Mouse (Mus musculus): ENCODE data around the gene Tmed11. TPM values are rescaled to one million over a fixed set of nuclear protein-coding genes. Genes with fewer than 3 reads are reported as not detected.
"Not testable (repeated sequence)": the region's sequence is repeated elsewhere in the genome, so short reads cannot be mapped to it uniquely, and the experiment has no call there.

Gene Tmed11
- total RNA-seq (2021) = not detected
- long read RNA-seq, experiment 1 = 0 reads
- long read RNA-seq, experiment 2 = 0 reads

GRCm38 (mm10) chr5:108795263-108795662 is at the start of gene Tmed11:
Tmed11 (minus strand) TSS chr5:108795363.
- not testable (repeated sequence) for DNase-seq (ENCODE audit: low spot score)

- DNase-seq (ENCODE audit: low spot score) = no peak
These were observed 41.0 kb upstream of the Tmed11 start for GRCm38 (mm10) chr5:108836156-108836555.

DNA sequence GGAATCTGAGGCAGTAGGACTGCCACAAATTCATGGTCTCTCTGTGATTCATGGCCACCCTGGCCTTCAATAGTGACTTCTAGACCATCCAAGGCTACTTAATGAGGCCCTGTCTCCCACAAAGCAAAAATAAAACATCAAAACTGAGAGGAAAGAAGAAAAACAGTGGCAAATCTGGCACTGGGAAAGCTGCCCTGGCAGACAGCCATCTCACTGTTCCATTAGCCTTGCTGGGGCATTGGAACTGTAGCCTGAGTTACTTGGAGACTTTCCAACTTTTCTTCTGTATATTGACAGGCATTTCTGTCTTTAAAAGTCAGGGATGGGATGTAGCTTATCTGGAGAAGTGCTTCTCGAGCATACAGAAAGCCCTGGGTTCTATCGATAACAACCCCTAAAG is 28.1 kb upstream of the Tmed11 start:
- no peak for DNase-seq (ENCODE audit: low spot score)

DNA sequence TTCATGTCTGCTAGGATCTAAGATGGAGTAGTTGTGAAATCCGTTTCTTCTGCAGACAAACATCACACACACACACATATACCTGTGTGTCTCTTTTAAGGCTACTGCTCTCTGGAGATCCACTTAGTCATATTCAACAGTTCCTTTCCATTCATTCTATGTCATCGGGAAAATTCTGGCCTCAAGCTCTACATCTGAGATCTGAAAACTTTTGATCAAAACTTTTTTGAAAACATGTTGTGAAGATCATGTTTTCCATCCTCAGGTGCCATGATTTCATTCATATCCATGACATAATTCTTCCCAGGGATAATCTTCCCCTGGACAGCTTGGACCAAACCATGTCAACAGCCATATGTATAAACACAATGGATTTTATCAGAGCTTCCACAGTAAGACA is 13.6 kb upstream of the Tmed11 start, which contains the start of gene Vmn2r8:
Gene Vmn2r8 (minus strand): TSS at position 101 of the 400 bp plus-strand sequence.
- DNase-seq (ENCODE audit: low spot score) = not testable (repeated sequence)

GRCm38 (mm10) chr5:108803646-108804045 is 8.5 kb upstream of the Tmed11 start:
- DNase-seq (ENCODE audit: low spot score) = no peak

GRCm38 (mm10) chr5:108790385-108790784 is 4.8 kb downstream of the Tmed11 start:
- DNase-seq (ENCODE audit: low spot score) = not testable (repeated sequence)

DNA sequence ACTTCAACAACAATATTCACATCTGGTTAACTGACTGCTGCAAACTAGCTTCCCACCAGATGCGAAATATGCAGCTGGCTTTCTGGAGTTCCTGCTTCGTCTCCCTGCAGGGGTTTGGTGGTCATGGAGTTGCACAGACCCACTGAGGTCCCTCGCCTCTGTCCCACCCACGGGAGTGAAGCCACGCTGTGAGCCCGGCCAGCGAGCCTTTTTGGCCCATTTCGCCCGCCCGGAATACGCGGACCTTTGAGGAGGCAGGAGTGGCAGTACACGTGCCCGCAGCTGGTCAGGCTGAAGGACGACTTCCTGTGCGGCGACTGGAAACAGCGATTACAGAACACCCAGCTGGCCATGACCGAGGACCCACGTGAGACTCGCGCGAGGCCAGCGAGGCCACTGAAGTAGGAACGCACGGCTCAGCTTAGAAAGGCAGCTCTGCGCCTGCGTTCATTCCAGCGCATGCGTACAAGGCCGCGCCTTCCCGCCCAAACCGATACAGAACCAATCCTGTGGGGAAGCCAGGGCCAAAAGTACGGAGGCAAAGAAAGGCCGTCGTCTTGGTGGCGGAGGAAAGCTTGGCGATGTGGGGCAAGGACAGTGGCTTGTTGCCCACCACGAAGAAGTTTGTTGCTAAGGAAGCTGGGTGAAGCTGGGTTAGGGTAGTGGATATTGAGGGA is 20.4 kb downstream of the Tmed11 start, which contains the start of gene Rnf212:
Gene Rnf212 (minus strand): TSS at position 353 of the 677 bp plus-strand sequence.
- no peak for DNase-seq (ENCODE audit: low spot score)

DNA sequence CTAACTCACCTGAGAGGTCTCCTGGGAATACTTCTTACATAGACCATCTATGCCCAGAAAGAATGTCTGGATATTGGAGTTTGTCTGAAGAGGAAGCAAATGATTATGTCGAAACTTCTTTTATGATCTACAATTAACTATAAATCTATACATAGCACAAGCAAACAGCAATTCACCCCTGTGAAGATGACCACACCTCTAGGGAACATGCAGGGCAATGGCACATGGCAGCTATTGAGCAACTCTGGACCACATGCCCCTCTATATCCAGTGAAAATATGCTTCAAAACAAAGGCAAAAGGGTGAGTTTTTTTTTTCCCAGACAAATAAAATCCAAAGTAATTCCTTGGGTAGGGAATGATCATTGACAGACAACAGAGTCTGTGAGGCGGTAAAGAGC is 35.2 kb downstream of the Tmed11 start:
- no peak for DNase-seq (ENCODE audit: low spot score)

- no peak for DNase-seq (ENCODE audit: low spot score)
These were observed 36.8 kb downstream of the Tmed11 start for GRCm38 (mm10) chr5:108758396-108758795.

DNA sequence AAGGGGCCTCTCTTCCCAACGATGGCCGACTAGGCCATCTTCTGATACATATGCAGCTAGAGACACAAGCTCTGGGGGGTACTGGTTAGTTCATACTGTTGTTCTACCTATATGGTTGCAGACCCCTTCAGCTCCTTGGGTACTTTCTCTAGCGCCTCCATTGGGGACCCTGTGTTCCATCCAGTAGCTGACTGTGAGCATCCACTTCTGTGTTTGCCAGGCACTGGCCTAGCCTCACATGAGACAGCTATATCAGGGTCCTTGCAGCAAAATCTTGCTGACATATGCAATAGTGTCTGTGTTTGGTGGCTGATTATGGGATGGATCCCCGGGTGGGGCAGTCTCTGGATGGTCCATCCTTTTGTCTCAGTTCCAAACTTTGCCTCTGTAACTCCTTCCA is 43.9 kb downstream of the Tmed11 start:
- not testable (repeated sequence) for DNase-seq (ENCODE audit: low spot score)

- no peak for DNase-seq (ENCODE audit: low spot score)
These were observed 44.6 kb downstream of the Tmed11 start for GRCm38 (mm10) chr5:108750328-108751210.

GRCm38 (mm10) chr5:108744629-108745028 is 50.5 kb downstream of the Tmed11 start:
- DNase-seq (ENCODE audit: low spot score) = no peak

DNA sequence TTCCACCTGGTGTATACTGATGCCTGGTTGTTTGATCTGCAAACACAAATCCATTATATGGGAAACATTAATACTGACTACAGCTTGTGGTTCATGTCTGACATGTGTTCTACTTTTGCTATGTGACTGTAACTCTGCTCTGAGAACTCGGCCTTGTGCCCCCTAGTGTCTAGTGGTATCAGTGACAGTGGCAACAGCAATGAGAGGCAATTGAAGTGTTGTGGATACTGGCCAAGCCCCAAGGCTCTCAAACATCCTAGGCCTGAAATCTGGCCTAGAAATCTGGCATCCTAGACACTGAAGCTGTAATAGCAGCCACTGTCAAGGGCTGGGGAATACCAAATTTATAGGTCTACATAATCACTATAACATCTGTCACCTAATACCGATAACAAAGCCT is 51.3 kb downstream of the Tmed11 start:
- DNase-seq (ENCODE audit: low spot score) = no peak

GRCm38 (mm10) chr5:108742596-108742995 is 52.6 kb downstream of the Tmed11 start:
- no peak for DNase-seq (ENCODE audit: low spot score)

GRCm38 (mm10) chr5:108741844-108742243 is 53.3 kb downstream of the Tmed11 start:
- no peak for DNase-seq (ENCODE audit: low spot score)

DNA sequence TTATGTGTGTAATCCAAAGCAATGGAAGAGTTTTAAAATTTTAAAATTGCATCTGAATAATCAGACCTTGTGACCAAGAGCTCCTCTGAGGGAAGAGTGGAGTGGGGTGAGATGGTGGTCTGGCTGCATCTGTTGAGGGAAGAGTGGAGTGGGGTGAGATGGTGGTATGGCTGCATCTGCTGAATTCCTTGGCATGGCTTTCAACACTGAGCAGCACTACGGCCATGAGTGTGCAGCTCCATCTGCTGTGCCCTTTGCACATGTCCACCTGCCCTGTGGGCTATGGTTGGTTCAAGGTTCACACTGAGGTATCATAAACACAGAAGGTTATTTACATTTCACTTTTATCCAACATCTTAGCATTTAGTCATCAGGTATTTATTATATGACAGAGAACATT is 67.7 kb downstream of the Tmed11 start:
- no peak for DNase-seq (ENCODE audit: low spot score)

Other genes starting within 250 kb of the Tmed11 start
- gene Cplx1, start 245.3 kb downstream of the Tmed11 start, total RNA-seq (2021) = under 1 TPM; 0.21 to 0.41 TPM
- 10 to 100 TPM; 10.9 to 11.9 TPM for gene Gak, start 165.6 kb downstream of the Tmed11 start, total RNA-seq (2021)
- gene Tmem175, start 165.6 kb downstream of the Tmed11 start, total RNA-seq (2021) = 10 to 100 TPM in 1 of 2 experiments, 1 to 10 TPM in 1; 7.6 to 10.7 TPM
- 1 to 10 TPM; 8.2 to 10.0 TPM for gene Idua, start 135.0 kb downstream of the Tmed11 start, total RNA-seq (2021)
- gene Dgkq, start 125.7 kb downstream of the Tmed11 start, total RNA-seq (2021) = 1 to 10 TPM; 2.4 to 3.9 TPM
- under 1 TPM in 1 of 2 experiments, not detected in 1; 0.12 TPM for gene Slc26a1, start 119.8 kb downstream of the Tmed11 start, total RNA-seq (2021)
- 10 to 100 TPM; 23.3 to 29.9 TPM for gene Fgfrl1, start 103.0 kb downstream of the Tmed11 start, total RNA-seq (2021)
- gene Rnf212, start 20.4 kb downstream of the Tmed11 start, total RNA-seq (2021) = not detected
- gene Vmn2r8, start 13.5 kb upstream of the Tmed11 start, total RNA-seq (2021) = not detected
- gene Vmn2r9, start 57.2 kb upstream of the Tmed11 start, total RNA-seq (2021) = not detected
- not detected for gene Vmn2r10, start 211.2 kb upstream of the Tmed11 start, total RNA-seq (2021)

All from gastrocnemius, adult 18-20 months (tissue).